Mouse (Mus musculus) liver (tissue): ENCODE measurements at regions not wholly inside any gene's neighbourhood (a gene's known extent, or its start where the extent isn't known, plus 50 kb on each side); places are given as distances from the start of the nearest gene placed in this dataset.
A peak's percentile ranks its signal among the peaks of the same experiment; 100 is the strongest.

ENCODE experiments used
- DNase-seq: peaks from one replicate; pipeline ENCODE4 v3.0.0-alpha.2; 2020; ENCODE audit warnings: mixed read lengths

DNA sequence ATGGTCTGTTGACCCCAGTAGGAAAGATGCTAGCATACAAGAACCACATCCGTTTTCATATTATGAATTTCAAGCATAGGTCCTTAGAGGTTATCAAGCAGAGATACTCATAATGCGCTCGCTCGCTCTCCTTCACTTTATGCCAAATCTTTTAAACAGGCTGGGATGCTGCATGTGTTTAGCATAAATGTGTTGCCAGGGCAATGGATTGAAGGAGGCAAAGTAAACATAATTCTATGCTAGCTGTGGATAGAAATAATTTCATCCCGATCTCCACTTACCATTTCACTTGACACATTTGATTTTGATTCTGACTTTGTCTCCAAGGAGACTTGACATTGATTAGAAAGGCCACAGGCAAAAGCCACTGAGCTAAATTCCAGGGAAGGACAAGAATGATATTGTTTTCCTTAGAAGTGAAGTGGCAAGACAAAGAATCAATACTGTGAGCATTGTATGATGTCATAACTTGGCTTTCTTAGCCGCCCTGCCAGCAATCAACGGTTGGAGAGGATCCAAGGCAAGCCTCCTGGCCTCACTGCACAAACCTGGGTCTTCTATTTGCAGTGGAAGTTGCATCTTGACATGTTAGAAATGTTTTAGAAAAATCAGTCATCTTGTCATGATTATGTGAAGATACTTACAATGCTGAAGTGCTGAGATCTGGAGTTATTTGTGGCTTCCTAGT, 217.3 kb upstream of the Arglu1 start:
- no peak for DNase-seq

DNA sequence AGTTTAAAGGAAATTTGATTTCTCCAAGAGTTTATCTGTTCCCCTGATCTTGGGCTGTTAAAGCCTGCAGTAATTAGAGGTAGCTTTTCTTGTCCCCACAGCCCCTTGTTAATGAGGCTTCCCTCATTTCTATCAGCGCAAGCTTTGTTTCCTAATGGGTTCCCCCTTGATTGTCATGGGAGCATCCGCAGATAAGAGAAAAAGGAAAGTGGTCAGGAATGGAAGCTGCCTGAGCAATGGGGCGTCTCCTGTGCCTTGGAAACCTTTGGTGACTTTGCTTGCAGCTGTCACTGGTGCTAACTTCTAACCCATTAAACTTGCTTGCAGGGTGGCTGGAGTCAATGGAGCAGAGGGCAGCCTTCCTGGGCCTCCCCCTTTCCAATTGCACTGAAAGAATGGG, 202.7 kb upstream of the Arglu1 start:
- DNase-seq, result no peak

DNA sequence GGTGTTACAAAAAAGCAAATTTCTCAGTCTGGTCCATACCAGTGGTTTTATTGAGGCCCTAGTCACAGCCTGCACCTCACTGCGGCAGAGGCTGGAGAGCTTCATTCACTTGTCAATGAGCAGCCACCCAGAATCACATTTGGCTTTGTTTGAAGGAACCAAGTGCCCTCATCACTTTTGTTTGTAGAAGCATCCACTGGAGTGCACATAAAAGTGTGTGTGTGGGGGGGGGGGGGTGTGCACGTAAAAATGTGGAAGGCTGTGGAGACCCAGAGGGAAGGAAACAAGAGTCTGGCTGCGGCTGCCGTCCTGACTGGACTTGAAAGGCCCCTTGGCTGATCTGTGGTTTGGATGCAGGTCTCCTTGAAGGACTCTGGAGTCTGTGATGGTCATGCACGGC, 187.0 kb upstream of the Arglu1 start:
- no peak for DNase-seq

DNA sequence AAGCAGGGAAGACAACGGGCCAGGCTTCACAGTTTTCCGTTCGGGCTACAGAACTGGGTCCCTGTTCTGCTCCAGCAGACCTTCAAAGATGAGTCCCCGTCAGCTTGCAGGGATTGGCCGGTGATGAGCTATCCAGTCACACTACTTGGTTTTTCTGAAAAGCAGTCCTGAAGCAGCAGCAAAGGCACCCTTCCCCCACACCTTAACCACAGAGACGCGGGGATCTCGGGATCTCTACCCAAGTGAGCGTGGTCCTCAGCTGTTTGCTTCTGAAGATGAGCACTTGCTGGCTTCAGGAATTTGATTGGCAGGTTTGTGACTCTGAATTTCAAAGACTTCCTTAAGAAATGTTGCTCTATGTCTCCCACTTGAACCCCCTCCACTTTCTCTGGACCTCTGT, 186.6 kb upstream of the Arglu1 start:
- DNase-seq, result no peak

DNA sequence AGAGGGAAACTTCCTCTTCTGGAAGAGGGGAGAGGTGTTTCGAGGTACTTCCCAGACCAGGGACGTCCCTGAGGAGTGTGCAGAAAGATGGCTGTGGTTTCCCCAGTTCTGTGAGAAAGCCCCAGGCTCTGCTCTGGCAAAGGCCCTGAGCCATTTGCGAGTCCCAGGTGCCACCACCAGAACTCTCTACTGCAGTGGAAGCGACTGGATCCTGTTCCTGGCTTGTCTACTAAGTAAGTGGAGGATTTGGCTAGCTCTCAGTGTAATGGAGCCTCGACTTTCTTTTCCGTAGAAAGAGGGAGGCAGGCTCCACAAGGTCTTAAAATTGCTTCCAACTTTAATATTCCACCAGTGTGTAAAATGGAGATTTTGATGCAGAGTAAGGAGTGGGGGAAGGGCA, 186.1 kb upstream of the Arglu1 start:
- no peak for DNase-seq

DNA sequence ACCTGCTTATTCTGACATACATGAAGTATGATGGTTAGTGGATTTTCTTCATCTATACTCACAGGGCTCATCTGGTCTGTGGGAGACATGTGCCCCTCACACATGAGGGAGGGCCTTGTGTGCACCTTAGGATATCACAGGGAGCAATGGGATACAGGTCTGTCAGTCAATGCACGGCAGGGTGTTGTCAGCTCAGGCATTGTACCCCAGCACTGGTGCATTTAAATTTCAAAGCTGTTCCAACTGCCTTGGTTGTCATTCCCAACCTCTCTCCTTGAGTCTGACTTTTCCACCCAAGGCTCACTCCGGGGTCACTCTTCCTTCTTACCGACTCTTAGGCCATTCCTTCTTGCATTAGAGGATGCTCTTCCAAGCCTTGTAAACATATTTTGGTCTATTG, 181.6 kb upstream of the Arglu1 start:
- no peak for DNase-seq

DNA sequence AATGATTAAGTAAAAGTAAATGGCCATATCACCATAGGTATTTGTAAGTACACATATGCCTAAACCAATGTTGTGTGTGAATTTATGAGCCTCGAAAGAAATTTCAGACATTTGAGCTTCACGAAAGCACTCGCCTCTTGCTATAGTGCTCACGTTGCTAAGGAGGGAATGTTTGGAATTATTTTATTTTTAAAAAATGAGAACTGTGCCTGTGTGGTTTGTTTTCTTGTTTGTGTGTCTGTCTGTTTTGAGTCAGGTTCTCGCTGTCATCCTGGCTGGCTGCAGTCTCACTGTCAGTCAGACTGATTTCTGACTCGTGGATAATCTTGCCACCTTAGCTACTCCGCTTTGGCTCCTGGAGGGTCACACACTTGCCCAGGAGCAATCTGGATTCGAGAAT, 180.7 kb upstream of the Arglu1 start:
- DNase-seq, result no peak

DNA sequence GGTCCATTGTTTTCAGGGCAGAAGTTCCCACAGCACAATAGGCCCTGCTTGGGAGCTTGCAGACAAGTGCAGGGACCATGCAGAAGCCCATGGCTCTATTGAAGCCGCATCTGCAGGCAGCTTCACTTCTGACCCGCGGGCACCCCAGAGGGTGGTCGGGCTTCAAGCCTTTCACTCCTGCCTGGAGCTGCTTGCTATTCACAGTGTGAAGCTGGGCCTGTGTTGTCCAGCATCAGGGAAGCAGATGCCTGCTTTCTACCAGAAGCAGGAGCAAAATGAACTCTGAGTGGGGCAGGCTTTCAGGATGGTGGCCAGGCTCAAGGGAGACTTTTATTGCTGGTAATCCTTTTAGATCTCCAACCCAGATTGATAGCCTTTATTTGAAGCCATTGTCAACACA, 180.2 kb upstream of the Arglu1 start:
- no peak for DNase-seq

DNA sequence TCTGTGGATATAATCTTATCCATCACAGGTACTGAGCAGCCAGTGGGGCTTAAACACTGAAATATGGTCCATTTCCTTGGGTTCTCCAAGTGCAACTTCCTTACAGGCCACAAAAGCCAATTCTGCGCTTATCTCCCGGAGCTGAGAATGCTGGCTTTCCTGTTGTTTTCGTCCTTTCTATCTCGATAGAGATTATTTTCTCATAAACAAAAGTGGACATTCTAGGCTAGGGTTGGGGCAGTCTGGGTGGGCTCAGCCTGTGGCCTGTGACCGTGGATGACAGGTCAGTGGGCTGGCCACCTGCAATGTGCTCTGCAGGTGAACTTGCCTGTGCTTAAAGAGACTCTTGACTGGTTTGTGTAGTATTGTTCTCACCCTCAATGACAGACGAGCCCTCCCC, 179.0 kb upstream of the Arglu1 start:
- no peak for DNase-seq

DNA sequence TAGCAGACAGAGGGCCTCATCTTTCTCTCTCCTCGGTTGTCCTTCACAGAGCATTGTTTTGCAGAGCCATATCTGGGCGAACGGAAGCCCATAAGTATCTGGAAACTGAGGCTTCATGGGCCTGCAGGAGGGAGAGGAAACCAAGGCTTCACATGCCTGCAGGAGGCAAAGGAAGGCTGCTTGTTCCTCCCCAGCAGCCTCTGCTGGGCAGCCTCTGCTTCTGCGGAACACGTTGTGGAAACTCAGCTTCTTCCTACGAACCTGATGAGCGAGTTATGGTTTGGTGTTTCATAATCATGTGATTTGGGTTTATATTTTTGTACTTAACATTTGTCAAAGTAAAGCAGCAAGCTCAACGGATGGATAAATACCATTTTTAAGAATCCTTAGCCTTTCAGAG, 177.6 kb upstream of the Arglu1 start:
- DNase-seq, result no peak

DNA sequence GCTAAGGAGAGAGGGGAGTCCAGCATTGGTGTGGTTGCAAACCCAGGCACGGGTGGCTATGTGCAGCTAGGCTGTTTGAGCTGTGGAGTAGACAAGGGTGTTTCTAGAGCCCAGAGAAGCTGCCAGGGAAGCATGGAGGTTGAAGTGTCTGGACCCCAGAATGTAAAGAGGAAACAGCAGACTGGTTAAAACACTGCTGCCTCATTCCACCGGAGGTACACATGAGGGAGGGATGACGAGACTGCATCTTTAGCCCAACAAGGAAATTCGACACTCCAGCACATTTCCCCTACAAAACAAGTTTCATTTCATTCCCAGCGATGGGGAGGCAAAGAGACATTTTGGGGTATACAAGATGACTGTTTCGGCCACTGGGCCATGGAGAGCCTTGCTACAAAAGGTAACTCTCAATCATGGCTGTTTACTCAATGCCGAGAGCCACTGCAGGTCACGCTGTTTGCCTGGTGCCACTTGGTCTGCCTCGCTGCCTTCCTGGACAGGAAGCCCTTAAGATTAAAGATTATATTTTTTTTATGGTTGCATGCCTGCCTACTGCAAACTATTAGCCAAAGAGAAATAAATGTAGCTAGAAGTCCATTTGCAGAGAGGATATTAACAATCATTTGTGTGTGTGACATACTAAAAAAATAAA, 176.9 kb upstream of the Arglu1 start:
- no peak for DNase-seq

DNA sequence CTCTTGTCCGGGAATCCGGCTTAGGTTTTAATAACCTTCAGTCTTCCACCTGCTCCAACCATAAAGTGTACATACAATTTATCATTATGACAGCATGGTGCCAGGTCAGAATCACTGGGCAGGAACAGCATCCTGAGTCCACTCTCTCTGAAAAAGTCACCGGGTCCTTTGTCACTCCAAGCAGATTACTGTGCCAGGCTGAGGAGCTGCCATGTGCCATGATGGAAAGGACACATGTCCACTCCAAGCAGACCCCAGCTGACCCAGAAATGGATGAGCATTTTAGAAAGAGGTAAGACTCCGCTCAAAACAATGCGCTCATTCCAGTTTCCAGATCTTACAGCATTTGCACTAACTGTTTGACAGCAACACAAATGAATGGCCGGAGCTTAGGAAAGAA, 172.4 kb upstream of the Arglu1 start:
- DNase-seq, result no peak

DNA sequence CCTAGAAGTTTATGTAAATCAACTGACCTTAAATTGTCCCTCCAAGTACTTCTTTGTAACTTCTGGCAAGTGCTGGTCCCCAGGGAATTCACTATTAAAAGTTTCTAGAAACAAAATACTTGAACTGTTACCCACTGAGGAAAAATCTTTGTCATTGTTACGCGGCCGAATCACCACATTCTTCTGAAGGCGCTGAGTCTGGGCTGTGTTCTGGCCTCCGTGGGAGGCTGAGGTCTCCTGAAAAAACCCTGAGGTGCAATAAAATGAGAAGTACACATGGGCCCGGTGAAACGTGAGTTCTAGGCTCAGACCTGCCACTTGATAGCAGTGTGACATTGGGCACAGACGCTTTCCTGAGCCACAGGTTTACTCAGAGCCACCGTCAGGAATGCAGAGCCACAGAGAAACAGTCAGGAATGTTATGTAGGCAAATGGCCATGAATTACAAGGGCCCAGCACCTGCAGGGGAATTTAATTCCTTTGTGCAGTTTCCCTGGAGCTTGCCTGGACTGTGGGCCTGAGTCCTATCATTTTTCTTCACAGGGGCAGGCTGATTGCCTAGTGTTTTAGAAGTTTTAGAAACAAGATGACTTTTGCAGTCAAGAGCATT, 171.1 kb upstream of the Arglu1 start:
- no peak for DNase-seq

DNA sequence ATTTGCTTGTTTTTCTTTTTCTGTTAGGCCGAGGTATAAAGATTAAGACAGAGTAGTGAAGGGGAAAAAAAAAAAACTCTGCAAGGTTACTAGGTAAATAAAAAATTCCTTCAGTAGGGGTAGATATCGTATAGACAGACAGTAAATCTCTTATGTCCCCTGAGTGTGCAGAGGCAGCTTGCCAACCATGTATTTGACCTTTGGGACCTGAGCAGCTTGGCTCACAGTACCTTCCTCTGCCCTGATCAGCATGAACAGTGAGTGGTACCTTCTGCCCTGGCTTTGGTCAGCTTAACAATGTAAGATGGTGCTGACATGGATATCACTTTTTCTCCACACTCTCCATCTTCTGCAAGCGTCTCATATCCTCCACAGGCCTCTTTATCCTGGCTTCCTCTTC, 168.3 kb upstream of the Arglu1 start:
- DNase-seq, result no peak

DNA sequence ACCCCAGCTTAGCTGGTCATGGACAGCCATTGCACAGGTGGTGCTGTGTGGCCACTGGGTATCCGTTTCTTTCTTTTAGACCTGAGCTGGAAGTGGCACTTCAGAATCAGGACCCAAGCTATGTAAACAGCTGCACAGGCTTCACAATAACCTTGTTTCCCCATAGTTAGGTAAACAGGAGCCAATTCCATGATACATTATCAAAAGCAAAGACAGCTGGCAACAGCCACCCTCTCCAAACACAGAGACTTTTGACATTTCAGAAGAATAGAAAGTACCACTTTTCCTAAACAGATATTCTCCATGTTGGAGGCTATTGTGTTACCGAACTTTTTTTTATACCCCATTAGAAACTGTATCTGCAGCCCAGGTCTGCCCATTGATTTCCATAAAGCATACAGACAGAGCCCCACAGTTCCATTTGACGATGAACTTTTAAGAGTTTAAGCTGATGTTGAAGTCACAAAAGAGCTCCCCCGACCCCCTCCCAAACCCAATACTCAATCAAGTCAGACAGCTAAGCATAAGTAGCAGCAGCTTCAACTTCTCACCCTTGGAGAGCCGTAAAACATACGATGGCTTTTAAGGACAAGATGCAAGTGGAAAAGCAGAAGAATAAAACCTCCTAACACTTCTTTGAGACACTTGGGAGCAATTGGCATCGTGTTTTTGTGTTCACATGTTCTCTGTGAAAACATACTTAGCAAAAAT, 162.5 kb upstream of the Arglu1 start:
- no peak for DNase-seq

DNA sequence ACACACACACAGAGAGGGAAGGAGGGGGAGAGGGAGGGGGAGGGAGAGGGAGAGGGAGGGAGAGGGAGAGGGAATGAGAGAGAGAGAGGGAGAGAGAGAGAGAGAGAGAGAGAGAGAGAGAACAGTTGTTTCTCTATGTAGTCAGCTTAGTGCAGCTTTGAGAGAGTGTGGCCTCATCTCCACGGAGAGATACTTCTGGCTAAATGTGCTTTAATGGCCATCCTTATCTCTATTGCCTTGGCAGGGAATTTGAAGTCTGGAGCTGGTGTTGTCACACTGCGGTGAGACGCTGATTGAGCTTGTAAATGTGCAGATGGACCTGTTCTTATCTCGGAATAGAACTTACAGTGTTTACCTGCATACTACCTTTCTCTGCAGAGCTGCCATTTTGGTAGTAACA, 160.9 kb upstream of the Arglu1 start:
- no peak for DNase-seq

DNA sequence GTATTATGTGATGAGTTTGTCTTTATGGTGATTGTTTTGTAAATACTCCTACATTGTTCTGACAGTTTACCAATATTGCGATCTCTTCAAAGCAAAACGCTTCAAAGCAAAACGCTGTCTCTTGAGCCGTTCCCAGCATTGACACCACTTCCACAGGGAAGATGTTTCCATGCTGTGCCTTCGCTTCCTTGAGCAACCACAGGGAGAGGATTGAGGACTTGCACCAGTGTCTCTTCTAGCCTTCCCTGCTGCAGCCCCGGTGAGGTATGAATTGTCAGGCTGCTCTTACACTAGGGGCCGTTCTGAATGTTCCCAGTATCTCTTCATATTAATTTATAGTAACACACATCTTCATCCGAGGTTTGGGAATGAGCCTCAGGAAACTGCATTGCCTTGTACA, 160.4 kb upstream of the Arglu1 start:
- no peak for DNase-seq

DNA sequence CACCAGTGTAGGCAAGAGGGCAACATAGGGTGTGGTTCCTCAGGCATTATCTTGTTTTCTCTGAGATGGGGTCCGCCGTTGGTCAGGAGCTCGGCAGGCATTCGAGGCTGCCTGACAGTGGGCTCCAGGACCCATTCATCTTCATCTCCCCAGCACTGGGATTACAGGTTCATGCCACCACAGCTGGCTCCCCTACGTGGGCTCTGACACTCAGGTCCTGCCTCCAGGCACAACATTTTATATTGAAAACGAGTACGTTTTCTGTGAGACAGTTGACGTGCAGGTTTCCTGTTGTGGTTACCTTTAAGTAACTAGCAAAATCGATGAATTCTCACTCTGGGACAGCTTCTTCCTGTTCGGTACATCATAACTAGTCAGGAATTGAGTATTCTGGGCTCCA, 157.3 kb upstream of the Arglu1 start:
- no peak for DNase-seq

DNA sequence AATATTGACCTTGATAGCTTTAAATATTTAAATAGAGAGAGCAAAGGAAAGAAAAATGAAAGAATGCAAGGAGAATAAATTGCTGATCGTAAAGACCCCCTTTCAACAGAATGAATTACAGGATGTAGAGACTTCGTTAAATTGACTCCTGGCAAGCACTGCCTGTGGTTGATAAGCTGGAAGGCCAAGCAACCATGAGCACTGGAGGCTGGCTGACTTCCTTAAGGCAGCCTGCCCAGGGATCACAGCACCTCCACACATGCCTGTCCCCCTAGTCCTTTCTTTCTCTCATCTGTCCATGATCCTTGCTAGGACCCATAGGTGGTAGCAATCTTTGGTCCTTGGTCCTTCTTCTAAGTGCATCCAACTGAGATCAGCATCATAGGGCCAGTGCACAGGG, 152.0 kb upstream of the Arglu1 start:
- DNase-seq, result no peak

DNA sequence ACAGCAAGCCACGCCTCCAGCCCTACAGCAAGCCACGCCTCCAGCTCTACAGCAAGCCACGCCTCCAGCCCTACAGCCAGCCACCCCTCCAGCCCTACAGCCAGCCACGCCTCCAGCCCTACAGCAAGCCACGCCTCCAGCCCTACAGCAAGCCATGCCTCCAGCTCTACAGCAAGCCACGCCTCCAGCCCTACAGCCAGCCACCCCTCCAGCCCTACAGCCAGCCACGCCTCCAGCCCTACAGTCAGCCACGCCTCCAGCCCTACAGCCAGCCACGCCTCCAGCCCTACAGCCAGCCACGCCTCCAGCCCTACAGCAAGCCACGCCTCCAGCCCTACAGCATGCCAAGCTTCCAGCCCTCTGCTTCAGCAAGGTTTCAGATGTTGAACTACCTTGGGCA, 145.8 kb upstream of the Arglu1 start:
- DNase-seq, result peak; percentile 17

DNA sequence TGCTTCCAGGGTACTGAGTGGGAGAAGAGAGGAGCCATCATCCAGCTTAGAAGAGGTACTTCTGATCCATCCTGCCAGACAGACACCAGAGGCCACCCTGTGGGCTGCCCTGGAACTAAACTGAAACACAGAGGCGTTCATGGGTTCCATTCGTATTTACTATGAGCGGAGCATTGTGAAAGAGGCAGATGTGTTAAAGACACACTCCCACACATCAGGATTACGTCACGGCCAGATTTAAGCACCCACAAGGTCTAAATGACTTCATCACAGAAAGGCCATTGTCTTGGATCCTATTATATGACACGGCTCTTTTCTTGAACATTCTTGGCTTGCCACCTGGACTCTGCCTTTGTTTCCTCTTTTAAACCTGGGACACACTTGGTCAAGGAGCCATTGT, 141.0 kb upstream of the Arglu1 start:
- DNase-seq, result no peak

DNA sequence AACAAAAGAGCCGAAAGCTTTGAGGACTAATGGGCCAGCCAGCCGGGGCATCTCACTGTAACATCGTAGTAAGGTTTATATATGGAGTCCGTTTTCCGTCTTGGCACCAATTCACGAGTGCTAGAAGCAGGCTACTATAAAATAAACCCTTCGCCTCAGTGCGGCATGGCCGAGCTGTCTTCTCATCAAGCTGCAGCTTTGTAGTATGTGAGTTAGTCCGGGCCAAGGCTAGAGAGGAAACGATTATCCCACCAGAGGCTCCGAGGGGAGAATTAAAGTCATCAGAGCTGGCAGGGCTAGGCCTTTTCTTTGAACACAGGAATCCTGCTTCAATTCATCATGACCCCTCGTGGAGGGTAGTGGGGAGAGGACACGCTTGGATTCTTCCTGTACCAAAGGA, 138.9 kb upstream of the Arglu1 start:
- DNase-seq, result no peak

DNA sequence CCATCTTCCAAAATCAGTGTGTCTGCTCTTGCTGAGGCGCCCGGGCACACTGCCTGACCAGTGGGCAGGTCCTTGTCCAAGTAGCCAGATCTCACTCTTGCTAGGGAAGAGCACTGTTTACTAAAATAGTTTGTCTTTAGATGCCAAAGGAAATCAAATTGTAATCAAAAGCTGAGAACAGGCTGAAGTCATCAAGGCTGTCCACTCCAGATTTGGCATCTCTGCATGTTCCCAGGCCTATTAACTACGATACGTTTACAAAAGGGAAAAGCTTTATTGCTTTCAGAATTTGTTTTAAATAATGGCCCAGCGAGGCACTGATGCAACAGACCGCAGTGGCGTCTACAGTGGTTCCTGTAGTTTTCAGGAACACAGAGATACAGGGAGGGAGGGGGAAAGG, 137.2 kb upstream of the Arglu1 start:
- no peak for DNase-seq

DNA sequence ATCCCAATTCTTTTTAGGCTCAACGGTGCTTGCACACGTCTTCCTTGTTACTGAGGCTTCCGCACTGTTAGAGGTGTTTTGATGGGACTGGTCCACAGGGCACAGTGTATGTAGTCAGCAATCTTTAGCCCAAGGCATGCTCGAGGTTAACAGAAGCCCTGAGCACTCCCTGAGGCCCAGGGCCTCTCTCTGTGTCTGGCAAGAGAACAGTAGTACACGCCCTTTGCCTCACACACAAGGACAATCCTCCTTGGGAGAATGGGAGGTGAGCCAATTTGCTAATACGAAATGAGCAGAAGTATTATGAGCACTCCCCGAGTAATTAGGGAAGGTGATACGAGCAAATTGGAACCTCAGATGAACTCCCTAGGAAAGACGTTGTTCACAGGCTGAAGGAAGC, 136.5 kb upstream of the Arglu1 start:
- no peak for DNase-seq
